Mouse (Mus musculus) liver, adult 2 months (tissue): ENCODE data around the gene Nf1.

ENCODE experiments used
- CTCF ChIP-seq: fragments of 200-500 bp; IDR thresholded peaks from 2 replicates; pipeline ENCODE4 v1.5.1; 2011; ENCODE audit warnings: low read depth, low read length, control low read depth
- POLR2A ChIP-seq: fragments of 200-500 bp; IDR thresholded peaks from 2 replicates; pipeline ENCODE4 v1.6.1; 2011; ENCODE audit warnings: low read length, control low read depth; ENCODE audit not compliant: insufficient read depth; ENCODE audit errors: extremely low read depth

GRCm38 (mm10) chr11:79339234-79339807 lies at the start of gene Nf1:
- TF ChIP-seq POLR2A: peak; percentile 39
- TF ChIP-seq CTCF: no peak
